Mouse (Mus musculus) small intestine, adult 2 months (tissue): ENCODE results near the gene Ccz1.

Source experiments
- CTCF ChIP-seq: fragments of 200-500 bp; IDR thresholded peaks from 2 replicates; pipeline ENCODE4 v1.5.1; 2012; ENCODE audit warnings: low read depth, mild to moderate bottlenecking, control low read depth, inconsistent platforms, low read length, moderate library complexity, mixed read lengths; ENCODE audit not compliant: insufficient replicate concordance, insufficient read length; ENCODE audit errors: extremely low read depth
- POLR2A ChIP-seq: fragments of 200-500 bp; IDR thresholded peaks from 2 replicates; pipeline ENCODE4 v1.6.1; 2012; ENCODE audit warnings: low read depth, mild to moderate bottlenecking, control low read depth, inconsistent platforms, low read length, moderate library complexity

DNA sequence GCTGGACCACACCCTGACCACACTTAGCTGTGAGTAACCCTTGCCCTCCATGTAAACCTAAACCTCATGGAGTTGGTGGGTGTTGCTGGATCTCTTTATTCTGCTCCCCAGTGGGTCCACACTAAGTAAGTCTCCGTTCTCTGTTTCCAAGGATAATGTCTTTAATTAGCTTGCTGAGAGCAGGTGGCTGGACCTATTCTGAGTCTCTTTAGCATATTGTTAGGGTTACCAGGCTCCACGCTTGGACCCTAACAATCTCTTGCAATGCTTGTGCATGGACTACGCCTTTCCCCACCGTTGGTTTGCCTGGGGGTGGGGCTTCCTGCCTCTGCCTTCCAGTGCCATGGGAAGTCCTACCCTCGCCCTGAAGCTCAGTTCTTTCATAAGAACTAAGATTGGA lies 49.4 kb upstream of the Ccz1 start:
- TF ChIP-seq POLR2A (no peak), CTCF (no peak)
